Mouse (Mus musculus): ENCODE measurements around the gene Mov10l1.

Gene Mov10l1

GRCm38 (mm10) chr15:89075478-89076147 lies 92.9 kb downstream of the Mov10l1 start:
- DNase-seq (ENCODE audit: low read depth), result peak; percentile 61

- no peak for DNase-seq (ENCODE audit: low read depth)
Measured at GRCm38 (mm10) chr15:89076156-89076731, 93.5 kb downstream of the Mov10l1 start.

- peak; percentile 69 for DNase-seq (ENCODE audit: low read depth)
Measured at GRCm38 (mm10) chr15:89078208-89078836, 95.6 kb downstream of the Mov10l1 start.

- DNase-seq (ENCODE audit: low read depth), result no peak
Measured at GRCm38 (mm10) chr15:89083906-89084305, 101.2 kb downstream of the Mov10l1 start.

GRCm38 (mm10) chr15:89084826-89085225 lies 102.1 kb downstream of the Mov10l1 start:
- no peak for DNase-seq (ENCODE audit: low read depth)

GRCm38 (mm10) chr15:89088607-89089247 lies 106.0 kb downstream of the Mov10l1 start, which contains the start of gene Selenoo:
Gene Selenoo, plus strand, starts transcription at chr15:89089084.
- peak; percentile 81 for DNase-seq (ENCODE audit: low read depth)

- DNase-seq (ENCODE audit: low read depth), result no peak
Measured at GRCm38 (mm10) chr15:89089248-89090051, 106.7 kb downstream of the Mov10l1 start.

GRCm38 (mm10) chr15:89090662-89091061 lies 108.0 kb downstream of the Mov10l1 start:
- no peak for DNase-seq (ENCODE audit: low read depth)

- DNase-seq (ENCODE audit: low read depth), result no peak
Measured at GRCm38 (mm10) chr15:89092181-89092580, 109.5 kb downstream of the Mov10l1 start.

GRCm38 (mm10) chr15:89097450-89097849 lies 114.7 kb downstream of the Mov10l1 start:
- no peak for DNase-seq (ENCODE audit: low read depth)

- DNase-seq (ENCODE audit: low read depth), result no peak
Measured at GRCm38 (mm10) chr15:89098616-89099015, 115.9 kb downstream of the Mov10l1 start.

GRCm38 (mm10) chr15:89100823-89101222 lies 118.1 kb downstream of the Mov10l1 start:
- no peak for DNase-seq (ENCODE audit: low read depth)

- DNase-seq (ENCODE audit: low read depth), result no peak
Measured at GRCm38 (mm10) chr15:89102646-89103045, 119.9 kb downstream of the Mov10l1 start.

- no peak for DNase-seq (ENCODE audit: low read depth)
Measured at GRCm38 (mm10) chr15:89103921-89104320, 121.2 kb downstream of the Mov10l1 start.

- no peak for DNase-seq (ENCODE audit: low read depth)
Measured at GRCm38 (mm10) chr15:89104425-89104824, 121.7 kb downstream of the Mov10l1 start.
